Mouse (Mus musculus) CH12F3 (cell line): Measurements from ENCODE around the gene Ammecr1.

Source experiments
- in situ Hi-C: fragments of 300-500 bp; cut with MboI; formaldehyde crosslinking; loops from 2 replicates; pipeline ENCODE4 v1.14.3; 2020; ENCODE audit warnings: low sequenced_read_pairs

Gene Ammecr1

DNA sequence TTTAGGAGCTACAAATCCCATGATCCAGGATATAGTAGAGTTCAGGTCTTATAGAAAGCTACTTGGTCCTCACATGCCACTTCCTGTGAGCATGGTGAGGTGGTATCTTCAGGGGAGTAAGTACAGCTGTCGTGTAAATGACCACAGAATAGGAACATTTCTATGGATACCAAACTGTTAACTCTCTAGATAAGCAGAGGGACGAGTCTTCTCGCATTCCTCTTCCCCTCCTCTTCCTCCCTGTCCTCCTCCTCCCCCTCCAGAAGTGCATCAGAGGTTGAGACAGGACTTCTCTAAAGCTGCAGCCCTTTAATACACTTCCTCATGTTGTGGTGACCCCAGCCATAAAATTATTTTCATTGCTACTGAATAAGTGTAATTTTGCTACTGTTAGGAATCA, 49.1 kb downstream of the Ammecr1 start:
- in situ Hi-C loops: no loop called here

- in situ Hi-C loops: no loop called here
These were observed 49.8 kb downstream of the Ammecr1 start for GRCm38 (mm10) chrX:142916719-142917118.

DNA sequence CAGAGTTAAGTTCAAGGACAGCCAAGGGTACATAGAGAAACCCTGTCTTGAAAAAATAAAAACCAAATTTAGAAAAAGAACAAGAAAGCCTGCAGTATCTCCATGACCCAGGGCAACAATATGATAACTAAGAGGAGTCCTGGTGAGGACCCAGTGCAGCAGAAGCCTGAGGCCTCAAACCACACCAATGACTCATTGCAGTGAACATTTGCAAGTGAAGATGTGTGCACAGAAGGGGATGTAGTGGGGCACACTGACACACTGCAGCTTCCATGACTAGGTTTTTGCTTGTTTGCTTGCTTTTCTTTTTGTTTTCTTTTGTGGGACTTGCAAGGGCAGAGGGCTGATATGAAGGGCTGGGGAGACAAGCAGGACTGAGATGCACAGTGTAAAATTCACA, 52.3 kb downstream of the Ammecr1 start:
- in situ Hi-C loops: no loop called here

DNA sequence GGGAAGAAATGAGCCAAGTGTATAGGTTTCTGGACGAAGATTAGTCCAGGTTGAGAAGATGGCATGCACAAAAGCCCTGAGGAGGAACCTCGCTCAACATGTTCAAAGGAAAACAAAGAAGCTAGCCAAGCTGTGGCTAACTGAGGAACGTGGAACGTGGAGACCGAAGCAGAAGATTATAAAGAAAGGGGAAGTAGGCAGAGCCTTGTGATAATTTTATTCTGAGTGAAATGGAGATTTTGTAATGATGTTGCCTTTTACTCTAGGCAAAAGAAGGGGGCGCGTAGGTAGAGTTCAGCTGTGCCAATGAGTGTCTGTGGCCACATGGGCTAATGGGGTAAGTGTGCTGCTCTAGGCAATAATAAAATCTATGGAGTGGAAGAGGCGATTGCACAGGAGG, 62.7 kb downstream of the Ammecr1 start:
- in situ Hi-C loops: no loop called here

DNA sequence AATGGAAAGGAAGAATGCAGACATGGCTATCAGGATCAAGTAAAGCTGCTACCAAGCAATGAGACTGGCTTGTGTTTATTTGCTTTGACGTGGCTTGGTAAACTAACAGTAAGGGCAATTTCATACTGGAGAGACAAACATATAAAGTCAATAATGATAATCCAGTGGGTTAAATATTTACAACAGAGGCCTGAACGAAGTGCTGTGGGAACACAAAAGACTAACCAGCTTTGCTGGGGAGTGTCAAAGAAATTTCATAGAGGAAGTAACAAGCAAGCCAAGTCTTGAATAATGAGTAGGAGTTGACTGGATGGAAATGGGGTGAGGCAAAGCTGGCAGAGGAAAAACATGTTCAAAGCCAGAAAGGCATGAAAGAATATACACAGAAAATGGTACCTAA, 63.9 kb downstream of the Ammecr1 start:
- in situ Hi-C loops: no loop called here

GRCm38 (mm10) chrX:142901915-142902314, 64.6 kb downstream of the Ammecr1 start:
- in situ Hi-C loops: no loop called here

DNA sequence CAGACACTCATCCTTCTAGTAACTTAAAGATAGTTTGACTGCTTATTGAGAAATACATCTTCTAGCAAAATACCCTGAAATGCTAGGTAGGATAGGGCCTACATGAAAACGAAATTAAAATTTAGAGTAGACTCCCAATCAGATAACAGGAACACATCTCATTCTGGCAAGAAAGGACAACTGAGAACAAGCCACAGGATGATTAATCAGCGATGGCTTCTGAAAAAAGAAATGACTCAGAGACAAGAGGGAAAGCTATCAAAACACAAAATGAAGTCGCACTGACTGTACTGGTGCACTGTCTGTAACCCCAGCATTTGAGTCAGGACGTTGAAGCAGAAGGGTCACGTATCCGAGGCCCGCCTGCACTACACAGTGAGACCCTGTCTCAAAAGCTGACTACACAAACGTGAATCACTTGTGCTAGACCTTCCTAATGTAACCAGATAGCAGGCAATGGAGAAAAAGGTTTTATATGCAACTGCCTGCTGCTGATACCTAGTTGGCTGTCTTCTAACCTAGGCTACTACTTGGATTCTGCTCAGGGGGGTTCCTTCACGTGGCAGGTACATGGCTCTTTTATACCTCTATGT, 68.1 kb downstream of the Ammecr1 start:
- in situ Hi-C loops: no loop called here

DNA sequence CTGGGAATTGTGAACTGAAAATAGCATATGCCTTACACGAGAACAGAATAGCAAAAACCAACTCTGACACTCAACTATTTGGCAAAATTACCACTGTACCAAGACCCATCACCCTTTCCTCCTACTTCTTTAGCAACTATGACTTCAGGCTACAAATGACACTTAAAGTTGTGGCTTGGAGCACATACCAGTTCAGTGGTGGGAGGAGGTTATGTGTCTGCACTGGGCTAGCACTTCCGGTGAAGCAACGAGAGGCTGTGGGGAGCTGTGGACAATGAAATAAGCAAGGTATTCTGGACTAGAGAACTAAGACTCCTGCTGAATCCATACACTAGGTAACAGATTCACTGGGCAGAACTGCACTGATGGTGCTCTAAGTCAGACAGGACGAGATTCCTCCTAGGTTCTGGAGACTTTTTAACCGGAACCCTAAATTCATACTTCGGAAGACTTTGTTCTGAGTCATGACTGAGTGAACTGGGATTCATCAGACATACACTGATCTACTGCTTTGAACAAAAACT, 69.0 kb downstream of the Ammecr1 start:
- in situ Hi-C loops: no loop called here

DNA sequence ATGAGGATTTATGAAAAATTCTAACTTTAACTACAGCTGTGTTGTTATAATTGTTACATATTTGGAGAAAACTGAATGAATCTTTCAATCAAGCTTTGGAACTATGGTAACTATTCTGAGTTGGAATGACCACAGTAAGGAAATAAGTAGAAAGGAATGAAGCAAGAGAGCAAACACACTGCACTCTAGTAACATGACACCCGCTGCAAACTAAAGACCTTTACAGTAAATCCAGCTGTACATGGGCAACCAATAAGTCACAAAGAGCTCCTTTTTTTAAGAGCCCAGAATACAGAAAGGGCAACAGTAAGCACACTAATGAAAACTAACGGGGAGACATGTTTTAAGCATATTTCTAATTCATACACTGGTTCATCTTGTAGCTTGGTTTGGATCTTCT, 71.2 kb downstream of the Ammecr1 start:
- in situ Hi-C loops: no loop called here

- in situ Hi-C loops: no loop called here
These were observed 80.6 kb downstream of the Ammecr1 start for GRCm38 (mm10) chrX:142885962-142886361.

- in situ Hi-C loops: no loop called here
These were observed 82.9 kb downstream of the Ammecr1 start for GRCm38 (mm10) chrX:142883593-142883992.

GRCm38 (mm10) chrX:142882255-142882654, 84.3 kb downstream of the Ammecr1 start:
- in situ Hi-C loops: no loop called here

- in situ Hi-C loops: no loop called here
These were observed 96.7 kb downstream of the Ammecr1 start for GRCm38 (mm10) chrX:142869844-142870243.

DNA sequence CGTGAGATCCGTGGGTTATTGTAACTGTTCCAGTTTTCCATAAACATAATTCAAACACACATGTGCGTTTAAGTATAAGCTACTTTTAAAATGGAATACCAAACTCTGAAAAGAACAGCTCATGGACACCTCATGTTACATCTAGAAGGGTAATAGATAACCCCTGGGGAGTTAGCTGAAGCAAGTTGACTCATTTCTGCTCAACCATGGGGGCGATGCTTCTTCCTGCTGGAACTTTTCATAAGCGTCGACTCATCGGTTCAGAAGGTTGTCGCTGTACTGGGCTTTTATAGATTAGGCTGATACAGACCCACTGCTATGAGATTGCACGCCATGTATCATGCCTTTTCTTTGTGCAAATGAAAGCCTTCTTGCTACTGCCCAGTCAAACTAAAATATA, 118.5 kb downstream of the Ammecr1 start:
- in situ Hi-C loops: no loop called here

GRCm38 (mm10) chrX:142846266-142846665, 120.3 kb downstream of the Ammecr1 start:
- in situ Hi-C loops: no loop called here

- in situ Hi-C loops: no loop called here
These were observed 124.6 kb downstream of the Ammecr1 start for GRCm38 (mm10) chrX:142841916-142842315.

DNA sequence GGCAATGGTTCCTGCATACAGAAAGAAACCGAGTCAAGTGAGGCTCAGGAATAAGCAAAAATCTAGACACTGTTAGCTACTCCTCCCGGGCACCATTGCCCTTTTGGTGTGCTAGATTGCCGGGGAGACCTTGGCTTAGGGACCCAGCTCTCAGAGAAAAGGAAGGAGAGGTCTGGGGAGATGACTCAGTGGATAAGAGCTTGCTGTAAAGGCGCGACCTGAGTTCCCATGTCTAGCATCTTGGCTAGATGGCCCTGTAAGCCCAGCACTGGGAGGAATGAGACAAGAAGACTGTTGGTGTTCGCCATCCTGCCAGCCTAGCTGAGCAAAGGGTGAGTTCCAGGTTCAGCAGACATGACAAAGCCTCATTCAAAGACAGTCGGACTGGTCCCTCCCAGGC, 127.1 kb downstream of the Ammecr1 start:
- in situ Hi-C loops: no loop called here

- in situ Hi-C loops: no loop called here
These were observed 127.7 kb downstream of the Ammecr1 start for GRCm38 (mm10) chrX:142838841-142839240.

GRCm38 (mm10) chrX:142837316-142837715, 129.2 kb downstream of the Ammecr1 start:
- in situ Hi-C loops: no loop called here

- in situ Hi-C loops: no loop called here
These were observed 130.1 kb downstream of the Ammecr1 start for GRCm38 (mm10) chrX:142836399-142836798.

DNA sequence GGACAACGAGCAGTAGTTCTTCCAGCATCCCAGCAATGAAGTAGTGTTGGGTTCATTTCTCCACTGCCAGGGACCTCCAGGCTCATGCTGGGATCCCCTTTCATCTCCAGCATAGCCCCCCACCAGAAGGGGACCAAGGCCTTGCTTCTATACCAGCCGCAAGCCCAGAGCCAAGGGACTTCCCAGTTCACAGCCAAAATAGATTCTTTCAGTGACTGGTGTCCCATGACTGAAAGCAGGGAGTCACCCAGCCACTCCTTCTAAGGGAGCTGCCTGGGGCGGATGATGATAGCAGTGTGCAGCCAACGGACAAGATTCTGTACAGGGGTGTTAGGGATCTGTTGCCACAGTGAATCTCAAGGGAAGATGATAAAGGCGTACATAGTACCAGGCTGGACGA, 131.7 kb downstream of the Ammecr1 start:
- in situ Hi-C loops: no loop called here

DNA sequence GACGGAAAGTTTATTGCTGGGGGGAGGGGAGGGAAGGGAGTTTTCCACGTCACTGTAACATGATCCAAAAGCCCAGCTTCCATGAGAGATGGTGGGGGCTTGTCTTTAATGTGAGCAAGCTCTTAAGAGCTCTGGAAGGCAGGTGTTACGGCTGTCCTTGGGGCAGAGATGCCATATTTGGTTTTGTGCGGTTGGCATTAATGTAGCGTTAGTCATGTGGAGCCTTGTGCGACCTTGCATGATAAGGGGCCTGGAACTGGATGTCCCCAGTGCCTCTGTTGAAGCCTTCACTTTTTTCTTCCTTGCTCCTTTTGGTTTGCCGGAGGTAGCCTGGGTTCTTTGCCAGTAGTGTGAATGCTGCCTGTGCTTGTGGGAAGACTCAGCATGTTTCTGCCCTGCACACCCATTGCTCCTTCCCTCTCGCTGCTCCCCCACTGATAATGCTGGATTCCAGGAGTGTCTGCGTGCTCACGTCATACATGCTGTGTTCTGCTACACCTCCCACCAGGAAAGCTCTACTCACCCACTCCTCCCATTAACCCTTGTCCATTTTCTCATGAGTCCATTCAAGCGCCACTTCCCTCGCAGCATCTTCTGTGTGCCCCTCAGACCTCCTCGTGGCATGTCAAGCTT, 133.2 kb downstream of the Ammecr1 start:
- in situ Hi-C loops: no loop called here

- in situ Hi-C loops: no loop called here
These were observed 134.3 kb downstream of the Ammecr1 start for GRCm38 (mm10) chrX:142832221-142832620.
